Mouse (Mus musculus) brain, adult 2 months (tissue): ENCODE results near the gene Gm10803.
A peak's percentile ranks its signal among the peaks of the same experiment; 100 is the strongest.

ENCODE experiments used
- DNase-seq: peaks from one replicate; pipeline ENCODE4 v3.0.0; 2011; ENCODE audit warnings: low read depth, low spot score

The Gm10803 gene

GRCm38 (mm10) chr2:93592164-93592790 is 31.9 kb downstream of the Gm10803 start:
- DNase-seq = no peak

- DNase-seq = no peak
Measured at GRCm38 (mm10) chr2:93593121-93593520, 32.8 kb downstream of the Gm10803 start.

GRCm38 (mm10) chr2:93597145-93597544 is 36.8 kb downstream of the Gm10803 start:
- DNase-seq = no peak

- DNase-seq = peak; percentile 55
Measured at GRCm38 (mm10) chr2:93599731-93600130, 39.4 kb downstream of the Gm10803 start.

- DNase-seq = no peak
Measured at GRCm38 (mm10) chr2:93604601-93605285, 44.4 kb downstream of the Gm10803 start.

- peak; percentile 12 for DNase-seq
Measured at GRCm38 (mm10) chr2:93608800-93609199, 48.4 kb downstream of the Gm10803 start.

GRCm38 (mm10) chr2:93613020-93613419 is 52.7 kb downstream of the Gm10803 start:
- DNase-seq = no peak
